Mouse (Mus musculus) CD8-positive naive resting alpha-beta T cell, adult 57 days (primary cell): ENCODE measurements around the gene Ndufa8. TPM values are rescaled to one million over a fixed set of nuclear protein-coding genes. Genes with fewer than 3 reads are reported as not detected.

Experiments
- total RNA-seq: library from RNA; stranded (reverse); gene quantifications from one replicate; pipeline ENCODE4 v1.2.4, GENCODE M21; 2023

Gene Ndufa8
- total RNA-seq, result 39.7 TPM

GRCm38 (mm10) chr2:36048748-36049566, at the start of gene Ndufa8, which contains the start of gene Morn5:
Gene Ndufa8 (minus strand): TSS chr2:36049406.
Gene Morn5 (plus strand): TSS chr2:36049458.

Other genes with a start within 250 kb of the Ndufa8 start
- gene Ttll11, start 69.5 kb downstream of the Ndufa8 start, total RNA-seq, result 2.1 TPM
- gene Morn5, start 52 bp upstream of the Ndufa8 start, total RNA-seq, result not detected
- gene Lhx6, start 56.0 kb upstream of the Ndufa8 start, total RNA-seq, result not detected
- 13.2 TPM for gene Mrrf, start 87.0 kb upstream of the Ndufa8 start, total RNA-seq
- gene Rbm18, start 87.4 kb upstream of the Ndufa8 start, total RNA-seq, result 41.8 TPM
- 1.3 TPM for gene Ptgs1, start 181.0 kb upstream of the Ndufa8 start, total RNA-seq